Mouse (Mus musculus): ENCODE measurements around the gene Prps1l3. TPM values are rescaled to one million over a fixed set of nuclear protein-coding genes. Genes with fewer than 3 reads are reported as not detected.
"Not testable (repeated sequence)": the region's sequence is repeated elsewhere in the genome, so short reads cannot be mapped to it uniquely, and the experiment has no call there.

The Prps1l3 gene
- total RNA-seq (2017) = 93.7 and 111 TPM in 2 replicates

- peak; percentile 91 to 93 for ATAC-seq (replicated peaks in 1 of 2; ENCODE audit: insufficient read depth in 1 of 2, low FRiP score in 2 of 2, low TSS enrichment in 1 of 2, low read depth in 1 of 2, poor library complexity in 2 of 2, severe bottlenecking in 2 of 2)
Observed at GRCm38 (mm10) chr12:57230192-57230706, at the start of gene Prps1l3, which contains the start of gene Mipol1. Prps1l3 (plus strand) TSS chr12:57230412. Mipol1 (plus strand) TSS chr12:57230427.

- ATAC-seq (replicated peaks in 1 of 2; ENCODE audit: insufficient read depth in 1 of 2, low FRiP score in 2 of 2, low TSS enrichment in 1 of 2, low read depth in 1 of 2, poor library complexity in 2 of 2, severe bottlenecking in 2 of 2) = no peak
Observed at GRCm38 (mm10) chr12:57184401-57185147, 45.6 kb upstream of the Prps1l3 start.

- ATAC-seq (replicated peaks in 1 of 2; ENCODE audit: insufficient read depth in 1 of 2, low FRiP score in 2 of 2, low TSS enrichment in 1 of 2, low read depth in 1 of 2, poor library complexity in 2 of 2, severe bottlenecking in 2 of 2) = peak; percentile 22 to 60; a peak in 1 of 4 replicates
Observed at GRCm38 (mm10) chr12:57185475-57185874, 44.7 kb upstream of the Prps1l3 start.

- ATAC-seq (replicated peaks in 1 of 2; ENCODE audit: insufficient read depth in 1 of 2, low FRiP score in 2 of 2, low TSS enrichment in 1 of 2, low read depth in 1 of 2, poor library complexity in 2 of 2, severe bottlenecking in 2 of 2) = no peak
Observed at GRCm38 (mm10) chr12:57186126-57186525, 44.1 kb upstream of the Prps1l3 start.

- ATAC-seq (replicated peaks in 1 of 2; ENCODE audit: insufficient read depth in 1 of 2, low FRiP score in 2 of 2, low TSS enrichment in 1 of 2, low read depth in 1 of 2, poor library complexity in 2 of 2, severe bottlenecking in 2 of 2) = no peak
Observed at GRCm38 (mm10) chr12:57187032-57187431, 43.2 kb upstream of the Prps1l3 start.

- peak; percentile 50 to 69; a peak in 3 of 4 replicates for ATAC-seq (replicated peaks in 1 of 2; ENCODE audit: insufficient read depth in 1 of 2, low FRiP score in 2 of 2, low TSS enrichment in 1 of 2, low read depth in 1 of 2, poor library complexity in 2 of 2, severe bottlenecking in 2 of 2)
Observed at GRCm38 (mm10) chr12:57194609-57195008, 35.6 kb upstream of the Prps1l3 start.

GRCm38 (mm10) chr12:57196286-57196607, 34.0 kb upstream of the Prps1l3 start:
- no peak for ATAC-seq (replicated peaks in 1 of 2; ENCODE audit: insufficient read depth in 1 of 2, low FRiP score in 2 of 2, low TSS enrichment in 1 of 2, low read depth in 1 of 2, poor library complexity in 2 of 2, severe bottlenecking in 2 of 2)

- peak; percentile 53 to 60 for ATAC-seq (replicated peaks in 1 of 2; ENCODE audit: insufficient read depth in 1 of 2, low FRiP score in 2 of 2, low TSS enrichment in 1 of 2, low read depth in 1 of 2, poor library complexity in 2 of 2, severe bottlenecking in 2 of 2)
Observed at GRCm38 (mm10) chr12:57196608-57197362, 33.4 kb upstream of the Prps1l3 start.

GRCm38 (mm10) chr12:57197363-57198026, 32.7 kb upstream of the Prps1l3 start, which contains the start of gene Slc25a21:
Slc25a21 (minus strand) TSS chr12:57197472.
- no peak; a peak in 1 of 4 replicates for ATAC-seq (replicated peaks in 1 of 2; ENCODE audit: insufficient read depth in 1 of 2, low FRiP score in 2 of 2, low TSS enrichment in 1 of 2, low read depth in 1 of 2, poor library complexity in 2 of 2, severe bottlenecking in 2 of 2)

- ATAC-seq (replicated peaks in 1 of 2; ENCODE audit: insufficient read depth in 1 of 2, low FRiP score in 2 of 2, low TSS enrichment in 1 of 2, low read depth in 1 of 2, poor library complexity in 2 of 2, severe bottlenecking in 2 of 2) = no peak
Observed at GRCm38 (mm10) chr12:57198269-57198668, 31.9 kb upstream of the Prps1l3 start.

- ATAC-seq (replicated peaks in 1 of 2; ENCODE audit: insufficient read depth in 1 of 2, low FRiP score in 2 of 2, low TSS enrichment in 1 of 2, low read depth in 1 of 2, poor library complexity in 2 of 2, severe bottlenecking in 2 of 2) = no peak
Observed at GRCm38 (mm10) chr12:57199427-57199826, 30.8 kb upstream of the Prps1l3 start.

- ATAC-seq (replicated peaks in 1 of 2; ENCODE audit: insufficient read depth in 1 of 2, low FRiP score in 2 of 2, low TSS enrichment in 1 of 2, low read depth in 1 of 2, poor library complexity in 2 of 2, severe bottlenecking in 2 of 2) = no peak
Observed at GRCm38 (mm10) chr12:57201901-57202300, 28.3 kb upstream of the Prps1l3 start.

- no peak for ATAC-seq (replicated peaks in 1 of 2; ENCODE audit: insufficient read depth in 1 of 2, low FRiP score in 2 of 2, low TSS enrichment in 1 of 2, low read depth in 1 of 2, poor library complexity in 2 of 2, severe bottlenecking in 2 of 2)
Observed at GRCm38 (mm10) chr12:57204276-57204851, 25.8 kb upstream of the Prps1l3 start.

GRCm38 (mm10) chr12:57211353-57212311, 18.6 kb upstream of the Prps1l3 start:
- peak; percentile 90 to 92 for ATAC-seq (replicated peaks in 1 of 2; ENCODE audit: insufficient read depth in 1 of 2, low FRiP score in 2 of 2, low TSS enrichment in 1 of 2, low read depth in 1 of 2, poor library complexity in 2 of 2, severe bottlenecking in 2 of 2)

GRCm38 (mm10) chr12:57212463-57212862, 17.7 kb upstream of the Prps1l3 start:
- ATAC-seq (replicated peaks in 1 of 2; ENCODE audit: insufficient read depth in 1 of 2, low FRiP score in 2 of 2, low TSS enrichment in 1 of 2, low read depth in 1 of 2, poor library complexity in 2 of 2, severe bottlenecking in 2 of 2) = not testable (repeated sequence)

- no peak for ATAC-seq (replicated peaks in 1 of 2; ENCODE audit: insufficient read depth in 1 of 2, low FRiP score in 2 of 2, low TSS enrichment in 1 of 2, low read depth in 1 of 2, poor library complexity in 2 of 2, severe bottlenecking in 2 of 2)
Observed at GRCm38 (mm10) chr12:57226411-57226810, 3.8 kb upstream of the Prps1l3 start.
